Mouse (Mus musculus): ENCODE data around the gene Nrf1.

The Nrf1 gene

DNA sequence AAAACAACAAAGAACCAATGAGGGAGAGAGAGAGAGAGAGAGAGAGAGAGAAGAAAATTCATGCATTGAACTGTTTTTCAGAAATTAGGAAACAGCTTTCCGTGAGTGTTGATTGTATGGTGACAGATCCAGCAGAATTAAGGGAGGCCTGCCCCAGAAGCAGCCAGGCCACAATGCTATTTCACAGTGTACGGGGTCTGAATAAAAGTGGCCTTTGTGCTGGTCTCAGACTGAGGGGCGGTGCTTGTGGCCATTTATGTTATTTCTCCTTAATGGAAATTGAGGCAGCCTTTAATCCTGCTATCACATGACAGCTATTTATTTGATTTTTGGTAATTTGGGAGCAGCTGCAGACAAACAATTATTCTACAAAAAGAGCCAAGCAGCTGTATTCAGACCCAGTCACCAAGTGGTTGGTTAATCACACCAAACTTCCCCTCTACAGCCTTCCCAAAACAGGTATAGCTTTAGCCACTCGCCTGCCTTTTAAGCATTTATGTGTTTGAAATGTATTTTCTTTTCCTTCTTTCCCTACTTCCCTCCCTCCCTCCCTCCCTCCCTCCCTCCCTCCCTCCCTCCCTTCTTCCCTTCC is 31.2 kb downstream of the Nrf1 start:
- no peak for DNase-seq (ENCODE audit: low read depth, low spot score)

- DNase-seq (ENCODE audit: low read depth, low spot score): no peak
Measured at GRCm38 (mm10) chr6:30081339-30081738, 33.6 kb downstream of the Nrf1 start.

DNA sequence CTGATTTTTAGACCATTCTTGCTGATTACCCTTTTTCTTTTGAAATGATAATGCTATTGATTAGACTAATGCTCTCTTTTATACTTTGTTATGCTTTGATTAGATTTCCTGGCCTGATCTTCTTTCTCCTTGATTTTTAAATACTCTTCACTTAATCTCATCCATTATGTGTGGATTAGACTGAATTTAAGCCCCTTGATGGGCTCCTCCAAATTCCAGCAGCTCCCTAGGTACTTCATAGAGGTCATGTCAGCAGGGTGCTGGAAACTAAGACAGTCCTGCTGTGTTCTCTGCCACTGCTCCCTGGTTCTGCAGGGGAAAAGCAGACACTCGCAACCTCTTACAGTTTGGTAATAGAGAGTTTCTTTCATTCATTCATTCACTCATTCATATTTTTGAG is 35.5 kb downstream of the Nrf1 start:
- DNase-seq (ENCODE audit: low read depth, low spot score): no peak

- DNase-seq (ENCODE audit: low read depth, low spot score): no peak
Measured at GRCm38 (mm10) chr6:30085351-30085750, 37.6 kb downstream of the Nrf1 start.

GRCm38 (mm10) chr6:30091221-30091620 is 43.4 kb downstream of the Nrf1 start:
- DNase-seq (ENCODE audit: low read depth, low spot score): no peak

DNA sequence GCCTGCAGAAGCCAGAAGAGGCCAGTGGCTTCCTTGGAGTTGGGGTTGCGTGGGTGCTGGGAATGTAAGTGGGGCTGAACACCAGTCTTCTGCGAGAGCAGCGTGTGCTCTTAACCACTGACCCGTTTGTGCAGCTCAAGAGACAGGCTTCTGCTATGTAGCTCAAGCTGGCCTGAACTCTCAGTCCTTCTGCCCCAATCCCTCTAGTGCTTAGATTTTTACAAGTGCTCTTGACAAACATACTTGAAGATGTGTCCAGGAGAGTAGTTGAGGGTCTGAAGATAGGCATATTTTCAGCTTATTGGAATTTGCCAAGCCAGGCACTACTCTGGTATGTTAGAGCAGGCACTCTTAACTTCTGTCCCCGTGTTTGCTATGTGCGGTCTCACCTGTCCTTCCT is 45.0 kb downstream of the Nrf1 start:
- no peak for DNase-seq (ENCODE audit: low read depth, low spot score)

DNA sequence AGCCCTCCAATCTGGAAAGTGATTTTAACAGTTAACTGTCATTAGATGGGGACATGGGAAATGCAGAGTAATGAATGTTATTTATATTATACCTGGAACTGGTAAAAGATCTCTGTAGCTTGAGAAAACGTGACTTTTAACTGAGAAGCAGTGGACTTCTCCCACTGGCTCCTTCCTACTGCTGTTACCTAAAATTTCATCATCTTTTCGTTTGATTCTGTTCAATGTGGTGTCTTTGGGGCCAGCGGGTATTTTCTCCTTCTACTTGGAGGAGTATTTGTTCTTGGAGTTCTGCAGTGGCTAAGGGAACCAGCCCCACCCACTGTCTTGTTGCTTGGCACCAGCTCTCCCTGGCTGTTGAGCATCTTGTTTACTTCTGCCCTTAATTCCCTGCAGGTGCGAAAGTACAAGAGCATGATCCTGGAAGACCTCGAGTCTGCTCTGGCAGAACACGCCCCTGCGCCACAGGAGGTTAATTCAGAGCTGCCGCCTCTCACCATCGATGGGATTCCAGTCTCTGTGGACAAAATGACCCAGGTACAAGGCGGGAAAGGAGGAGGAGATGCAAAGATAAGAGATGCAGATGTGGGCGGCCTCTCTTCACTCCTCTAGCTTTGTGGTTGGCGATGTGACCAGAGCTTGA is 54.1 kb downstream of the Nrf1 start:
- no peak for DNase-seq (ENCODE audit: low read depth, low spot score)

DNA sequence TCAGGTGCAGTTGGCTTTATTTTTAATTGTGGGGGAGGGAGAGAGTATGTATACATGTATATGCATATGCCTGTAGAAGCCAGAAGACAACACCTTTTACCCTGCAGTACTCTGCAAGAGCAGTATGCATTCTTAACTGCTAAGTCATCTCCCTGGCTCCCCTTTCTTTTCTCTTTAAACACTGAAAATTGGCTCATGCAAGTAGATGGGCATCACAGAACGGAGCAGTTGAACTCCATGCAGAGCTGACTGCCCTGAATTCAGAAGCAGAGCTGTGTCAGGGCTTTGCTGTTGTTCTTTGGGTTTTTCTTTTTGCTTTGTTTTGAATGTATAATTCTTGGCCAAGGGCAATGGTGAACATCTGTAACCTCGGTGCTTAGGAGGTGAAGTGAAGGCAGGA is 58.3 kb downstream of the Nrf1 start:
- DNase-seq (ENCODE audit: low read depth, low spot score): no peak

DNA sequence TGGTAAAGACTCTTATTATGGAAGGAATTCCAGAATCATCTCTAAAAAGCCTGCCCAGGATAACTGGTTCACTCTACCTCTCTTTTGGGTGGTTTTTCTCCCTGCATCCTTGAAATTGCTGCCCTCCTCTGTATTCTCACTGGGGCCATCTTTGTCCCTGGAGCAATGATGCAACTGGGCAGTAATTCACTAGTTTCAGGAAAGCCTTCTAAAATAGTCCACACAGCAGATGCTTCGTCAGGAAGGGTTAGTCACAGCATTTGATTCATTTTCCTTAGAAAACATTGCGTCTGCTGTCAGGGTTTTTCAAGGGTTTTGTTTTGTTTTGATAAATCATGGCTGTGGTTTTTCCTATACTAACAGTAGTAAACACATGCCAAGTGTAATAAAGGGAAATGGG is 59.7 kb downstream of the Nrf1 start:
- no peak for DNase-seq (ENCODE audit: low read depth, low spot score)

DNA sequence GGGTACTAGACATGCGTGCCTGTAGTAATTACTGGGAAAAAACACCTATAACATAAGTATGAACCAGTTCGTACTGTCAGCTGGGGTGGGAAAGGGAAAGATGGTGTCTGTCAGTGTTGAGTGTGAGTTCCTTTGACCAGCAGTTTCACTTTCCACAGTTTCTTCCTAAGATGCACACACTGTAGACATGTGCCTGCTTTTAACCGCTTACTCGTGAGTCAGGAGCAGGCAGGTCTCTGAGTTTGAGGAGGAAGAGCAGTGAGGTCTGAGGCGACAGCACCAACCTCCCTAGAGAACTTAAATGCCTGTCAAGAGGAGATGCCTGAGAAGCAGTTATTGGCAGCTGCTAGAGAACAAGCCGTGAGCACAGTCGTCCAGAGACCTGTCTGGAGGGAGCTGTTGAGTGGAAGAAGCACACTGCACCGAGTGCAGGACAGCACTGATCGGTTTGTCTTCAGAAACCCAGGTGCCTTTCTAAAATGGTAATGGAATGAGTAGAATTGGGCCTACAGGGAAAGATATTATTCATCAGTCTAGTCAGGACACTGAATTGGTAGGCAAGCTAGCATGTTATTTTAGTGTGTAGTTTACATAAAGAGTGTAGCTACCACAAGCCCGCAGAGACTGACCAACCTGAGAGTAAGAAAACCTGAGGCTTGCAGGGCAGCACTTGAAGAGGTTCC is 62.2 kb downstream of the Nrf1 start:
- no peak for DNase-seq (ENCODE audit: low read depth, low spot score)

GRCm38 (mm10) chr6:30112349-30113132 is 64.8 kb downstream of the Nrf1 start:
- no peak for DNase-seq (ENCODE audit: low read depth, low spot score)

DNA sequence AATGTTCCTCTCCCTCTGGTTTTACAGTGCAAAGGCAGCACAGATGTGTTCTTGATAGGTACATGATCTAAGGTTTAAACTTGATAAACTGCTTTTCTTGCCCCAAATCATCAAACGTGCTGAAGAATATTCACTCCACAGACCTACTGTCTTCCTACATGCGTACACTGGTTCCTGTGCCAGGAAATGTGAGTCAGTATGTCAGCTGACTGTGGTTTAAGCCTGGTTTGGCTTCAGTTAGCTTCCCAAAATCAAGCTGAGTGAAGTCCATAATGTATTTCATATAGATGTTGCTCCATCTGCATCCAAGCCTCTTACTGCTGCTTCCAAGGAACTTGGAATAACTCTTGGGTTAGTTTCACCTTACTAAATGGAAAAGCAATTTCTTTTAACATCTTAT is 66.3 kb downstream of the Nrf1 start:
- no peak for DNase-seq (ENCODE audit: low read depth, low spot score)

- no peak for DNase-seq (ENCODE audit: low read depth, low spot score)
Measured at GRCm38 (mm10) chr6:30121152-30121551, 73.4 kb downstream of the Nrf1 start.

DNA sequence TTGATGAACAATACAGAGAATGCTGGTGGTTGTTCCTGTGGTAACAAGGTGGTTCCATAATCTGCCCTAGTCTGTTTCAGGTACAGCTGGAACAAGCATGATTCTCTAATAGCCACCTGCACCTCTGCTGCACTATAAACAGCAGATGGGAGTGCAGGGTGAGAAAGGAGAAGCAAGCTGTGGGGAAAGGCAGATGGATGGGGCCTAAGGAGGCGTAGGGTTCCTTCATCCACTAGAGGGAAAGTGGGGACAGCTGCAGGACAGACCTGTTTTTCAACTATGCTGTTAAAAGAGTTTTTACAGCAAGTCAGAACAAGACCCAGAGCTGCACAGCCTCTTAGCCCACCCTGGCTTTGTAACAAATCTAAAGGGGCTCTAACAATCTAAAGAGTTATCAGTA is 73.8 kb downstream of the Nrf1 start:
- DNase-seq (ENCODE audit: low read depth, low spot score): no peak

GRCm38 (mm10) chr6:30123391-30123790 is 75.6 kb downstream of the Nrf1 start:
- no peak for DNase-seq (ENCODE audit: low read depth, low spot score)

DNA sequence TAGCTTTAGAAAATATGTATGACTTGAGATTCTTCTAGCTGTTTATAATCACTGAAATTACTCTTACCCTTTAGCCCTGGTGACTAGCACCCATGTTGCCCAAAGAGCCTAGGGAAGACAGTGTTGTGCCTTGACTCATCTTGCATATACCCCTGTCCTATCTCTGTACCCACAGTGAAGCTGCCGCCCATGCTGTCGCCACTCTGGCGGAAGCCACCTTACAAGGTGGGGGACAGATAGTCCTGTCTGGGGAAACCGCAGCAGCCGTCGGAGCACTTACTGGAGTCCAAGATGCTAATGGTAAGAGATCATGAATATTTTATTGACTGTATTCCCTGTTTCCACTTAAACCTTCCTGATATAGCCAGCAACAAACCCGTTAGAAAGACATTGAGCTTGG is 78.3 kb downstream of the Nrf1 start:
- no peak for DNase-seq (ENCODE audit: low read depth, low spot score)

GRCm38 (mm10) chr6:30126766-30127165 is 79.0 kb downstream of the Nrf1 start:
- DNase-seq (ENCODE audit: low read depth, low spot score): no peak

DNA sequence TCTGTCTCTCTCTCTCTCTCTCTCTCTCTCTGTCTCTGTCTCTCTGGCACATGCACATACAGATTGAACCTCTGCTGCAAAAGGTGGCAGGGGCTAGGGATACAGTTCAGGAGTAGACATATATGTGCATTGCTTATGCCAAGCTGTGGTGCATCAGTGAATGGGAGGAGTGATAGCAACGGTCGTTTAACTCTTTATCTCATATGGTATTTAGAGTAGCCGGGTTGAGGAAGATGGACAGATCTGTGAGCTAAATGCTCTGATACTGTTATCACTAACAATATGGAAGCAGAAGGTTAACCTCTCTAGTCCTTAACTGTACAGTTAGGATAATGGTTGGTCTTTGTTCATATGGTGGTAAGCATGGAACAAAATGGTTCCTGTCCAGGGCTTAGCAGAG is 84.6 kb downstream of the Nrf1 start:
- no peak for DNase-seq (ENCODE audit: low read depth, low spot score)

DNA sequence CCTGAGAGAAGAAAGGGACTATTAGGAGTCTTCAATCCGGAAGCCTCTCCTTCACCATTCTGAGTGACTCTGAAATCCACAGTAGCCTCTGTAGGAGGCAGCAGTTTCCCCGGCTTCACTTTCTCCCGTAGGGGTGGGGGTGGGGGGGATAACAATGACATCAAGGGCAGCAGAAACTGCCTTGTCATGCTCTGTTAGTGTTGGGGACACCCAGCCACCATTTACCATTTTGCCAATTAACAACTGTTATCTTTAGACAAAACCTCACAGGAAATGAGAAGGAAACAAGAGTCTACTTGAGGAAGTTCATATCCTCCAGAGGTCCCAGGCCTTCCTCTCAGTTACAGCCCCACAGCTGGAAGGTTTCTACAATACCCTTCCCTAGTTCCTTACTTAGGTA is 87.8 kb downstream of the Nrf1 start:
- no peak for DNase-seq (ENCODE audit: low read depth, low spot score)

DNA sequence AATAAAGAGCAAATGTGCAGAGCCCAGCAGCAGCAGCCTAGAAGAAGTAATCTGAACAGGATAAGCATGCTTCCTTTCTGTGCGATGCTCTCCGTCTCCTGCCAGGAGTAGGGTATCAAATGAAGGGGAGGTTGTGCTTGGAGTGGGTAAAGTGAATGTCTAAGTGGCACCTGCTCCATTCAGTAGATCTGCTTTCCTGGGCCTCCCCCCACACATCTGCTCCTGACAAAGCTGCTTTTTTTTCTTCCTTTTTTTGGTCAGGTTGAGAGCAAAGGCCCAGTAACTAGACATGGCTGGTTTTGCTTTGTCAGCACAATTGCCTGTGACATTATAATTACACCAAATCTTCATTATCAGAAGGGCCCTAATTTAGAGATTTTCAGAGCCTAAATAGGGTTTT is 89.4 kb downstream of the Nrf1 start:
- DNase-seq (ENCODE audit: low read depth, low spot score): no peak

DNA sequence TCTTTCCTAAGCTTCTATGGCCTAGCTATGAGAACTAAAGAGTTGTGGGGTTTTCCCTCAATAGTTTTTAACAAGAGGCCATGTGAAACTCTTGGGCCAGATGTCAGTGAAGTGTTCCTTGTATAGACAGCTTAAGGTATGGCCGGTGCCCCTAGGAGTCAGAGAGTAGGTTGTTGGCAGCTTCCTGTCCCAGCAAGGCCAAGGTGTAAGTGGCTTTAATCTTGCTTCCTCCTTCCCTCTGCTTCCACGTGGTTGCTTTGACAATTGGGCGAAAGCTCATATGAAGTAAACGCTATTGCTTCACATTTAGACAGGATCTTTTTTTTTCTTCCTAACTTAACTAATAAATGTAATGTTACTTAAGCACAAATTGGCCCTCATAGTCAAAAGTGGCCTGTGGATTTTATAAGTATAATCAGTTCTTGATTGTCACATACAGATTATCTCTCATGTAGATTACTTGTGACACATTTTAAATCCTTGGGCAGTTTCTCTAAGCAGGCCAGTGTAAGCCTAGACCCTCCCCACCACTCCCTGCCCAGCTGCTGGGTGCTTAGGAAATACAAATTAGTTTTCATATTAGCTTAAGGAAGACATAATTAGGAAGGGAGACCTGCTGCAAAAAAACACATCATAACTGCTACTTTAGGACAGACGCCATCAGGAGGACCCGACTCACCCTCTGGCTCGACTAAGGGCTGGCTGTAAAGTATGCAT is 91.7 kb downstream of the Nrf1 start:
- no peak for DNase-seq (ENCODE audit: low read depth, low spot score)

DNA sequence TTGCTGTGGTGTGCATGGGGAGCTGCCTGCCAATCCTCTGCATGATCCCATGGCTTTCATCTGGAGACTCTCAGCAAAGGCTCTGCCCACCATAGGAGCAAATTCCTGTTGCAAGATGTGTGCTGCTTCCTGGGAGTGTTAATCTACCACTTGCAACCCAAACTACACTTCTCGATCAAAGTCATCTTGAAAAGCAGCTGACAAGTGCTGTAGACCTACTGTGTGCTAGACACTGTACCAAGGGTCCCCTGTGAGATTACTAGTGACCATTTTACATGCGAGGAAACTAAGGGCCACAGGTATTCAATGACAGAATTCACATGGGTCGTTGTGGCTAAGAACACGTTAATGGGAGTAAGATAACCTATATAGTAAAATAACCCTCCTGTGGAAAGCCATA is 95.5 kb downstream of the Nrf1 start:
- DNase-seq (ENCODE audit: low read depth, low spot score): no peak
